In genomic region chr8:31372397-31372796, GRCm38 (mm10) we compare ENCODE assay signal across 11 mouse cellular contexts.
DNase-seq lines count a peak whose midpoint lies in the region; ATAC-seq and TF ChIP-seq lines count a peak whose summit lies in the region.
"Had no signal": no experiment of that assay in that cellular context is flagged by ENCODE, and none has a peak within 500 bp of the region (broad histone marks: within the 10 kb centered on the region; RNA-seq: fewer than 3 reads in every experiment).

No protein-coding gene starts in this region.

- H3K4me2 ChIP-seq in hindbrain, postnatal 0 days (ENCODE audit: low read depth, low read length), result no peak overlapping the region
- no peak overlapping the region for H3K4me2 ChIP-seq in neural tube, embryonic 11.5 days (ENCODE audit: low read depth)
- no peak overlapping the region for H3K4me2 ChIP-seq in neural tube, embryonic 15.5 days
- H3K4me2 ChIP-seq: intestine, embryonic 15.5 days; midbrain, embryonic 15.5 days had no signal

- 74% methylated on average over 2 of the region's 2 CpGs for WGBS in hindbrain, postnatal 0 days
- 71% methylated on average over 2 of the region's 2 CpGs for WGBS in hindbrain, embryonic 10.5 days
- 74% methylated on average over 2 of the region's 2 CpGs for WGBS in neural tube, embryonic 11.5 days
- WGBS in neural tube, embryonic 15.5 days, result 67% methylated on average over 2 of the region's 2 CpGs

- peak; percentile 71 for DNase-seq in hindbrain, postnatal 0 days (ENCODE audit: low spot score)
- DNase-seq in hindbrain, embryonic 10.5 days (ENCODE audit: low spot score), result no peak
- no peak for DNase-seq in neural tube, embryonic 11.5 days (ENCODE audit: low spot score)
- DNase-seq in embryo, embryonic 11 days, result peak; percentile 36
- DNase-seq in adrenal gland, postnatal 10 days, result no peak
- no peak for DNase-seq in adrenal gland, adult 2 months
- DNase-seq in cerebellum, adult 9-11 months, result no peak
- DNase-seq: thymus, postnatal 25 days had no signal

- H3K9ac ChIP-seq in hindbrain, postnatal 0 days (replicated peaks; ENCODE audit: low read length), result no peak overlapping the region
- no peak overlapping the region for H3K9ac ChIP-seq in neural tube, embryonic 11.5 days (ENCODE audit: low read length)
- H3K9ac ChIP-seq in neural tube, embryonic 15.5 days (replicated peaks), result no peak overlapping the region
- H3K9ac ChIP-seq: intestine, embryonic 15.5 days; midbrain, embryonic 15.5 days had no signal

- ATAC-seq in hindbrain, postnatal 0 days, result no peak
- peak; percentile 51; the same call in 1 of the 2 replicates for ATAC-seq in neural tube, embryonic 11.5 days (ENCODE audit: insufficient read depth, low FRiP score, low TSS enrichment)
- no peak for ATAC-seq in neural tube, embryonic 15.5 days (ENCODE audit: low FRiP score)
- ATAC-seq: intestine, embryonic 15.5 days had no signal

- H3K27ac ChIP-seq in hindbrain, postnatal 0 days, result no peak overlapping the region
- H3K27ac ChIP-seq in hindbrain, embryonic 10.5 days, result no peak overlapping the region
- no peak overlapping the region for H3K27ac ChIP-seq in neural tube, embryonic 11.5 days (ENCODE audit: low read depth, low read length)
- no peak overlapping the region for H3K27ac ChIP-seq in neural tube, embryonic 15.5 days (replicated peaks)
- H3K27ac ChIP-seq: intestine, embryonic 15.5 days; midbrain, embryonic 15.5 days had no signal

- no peaks in the 10 kb centered on the region for H3K27me3 ChIP-seq in hindbrain, postnatal 0 days (ENCODE audit: insufficient read depth, low read length)
- no peaks in the 10 kb centered on the region for H3K27me3 ChIP-seq in hindbrain, embryonic 10.5 days (ENCODE audit: insufficient read depth, poor library complexity, severe bottlenecking)
- no peaks in the 10 kb centered on the region for H3K27me3 ChIP-seq in neural tube, embryonic 11.5 days (ENCODE audit: control insufficient read depth, insufficient read depth, low read length)
- no peaks in the 10 kb centered on the region for H3K27me3 ChIP-seq in neural tube, embryonic 15.5 days (replicated peaks)
- H3K27me3 ChIP-seq: intestine, embryonic 15.5 days; midbrain, embryonic 15.5 days had no signal

- peaks cover 3% of the 10 kb centered on the region; the same call in 1 of the 2 replicates for H3K4me1 ChIP-seq in hindbrain, postnatal 0 days (ENCODE audit: insufficient read depth, low read length)
- H3K4me1 ChIP-seq in hindbrain, embryonic 10.5 days (replicated peaks), result peaks cover 24% of the 10 kb centered on the region
- no peaks in the 10 kb centered on the region for H3K4me1 ChIP-seq in neural tube, embryonic 11.5 days (ENCODE audit: control insufficient read depth, insufficient read depth, low read length)
- H3K4me1 ChIP-seq in neural tube, embryonic 15.5 days, result no peaks in the 10 kb centered on the region
- H3K4me1 ChIP-seq: intestine, embryonic 15.5 days had no signal

- H3K9me3 ChIP-seq in hindbrain, postnatal 0 days (ENCODE audit: low read length), result no peaks in the 10 kb centered on the region
- no peaks in the 10 kb centered on the region for H3K9me3 ChIP-seq in hindbrain, embryonic 10.5 days
- H3K9me3 ChIP-seq in neural tube, embryonic 11.5 days (ENCODE audit: control insufficient read depth, low read length), result no peaks in the 10 kb centered on the region
- H3K9me3 ChIP-seq in neural tube, embryonic 15.5 days (replicated peaks), result no peaks in the 10 kb centered on the region
- H3K9me3 ChIP-seq: intestine, embryonic 15.5 days; midbrain, embryonic 15.5 days had no signal

- H3K4me3 ChIP-seq in hindbrain, postnatal 0 days (ENCODE audit: low read length), result no peak overlapping the region
- H3K4me3 ChIP-seq in hindbrain, embryonic 10.5 days, result no peak overlapping the region
- no peak overlapping the region for H3K4me3 ChIP-seq in neural tube, embryonic 11.5 days (ENCODE audit: low read depth, low read length)
- no peak overlapping the region for H3K4me3 ChIP-seq in neural tube, embryonic 15.5 days (replicated peaks)
- H3K4me3 ChIP-seq: intestine, embryonic 15.5 days; midbrain, embryonic 15.5 days had no signal

- TF ChIP-seq CTCF in hindbrain, postnatal 0 days (IDR thresholded peaks at IDR 0.05; ENCODE audit: low read depth), result peak; percentile 79

- H3K36me3 ChIP-seq in hindbrain, postnatal 0 days (ENCODE audit: insufficient read depth, low read length), result no peaks in the 10 kb centered on the region
- no peaks in the 10 kb centered on the region for H3K36me3 ChIP-seq in hindbrain, embryonic 10.5 days
- H3K36me3 ChIP-seq in neural tube, embryonic 11.5 days (ENCODE audit: control insufficient read depth, insufficient read depth, low read length), result no peaks in the 10 kb centered on the region
- H3K36me3 ChIP-seq in neural tube, embryonic 15.5 days, result no peaks in the 10 kb centered on the region
- H3K36me3 ChIP-seq: intestine, embryonic 15.5 days; midbrain, embryonic 15.5 days had no signal

Comparison
In these comparisons a context has a peak if more than half of its experiments do, and no peak if none do; other contexts are left out.
1. DNase-seq: peak in hindbrain, postnatal 0 days (single experiment) and embryo, embryonic 11 days (single experiment); none in hindbrain, embryonic 10.5 days (single experiment), neural tube, embryonic 11.5 days (single experiment), adrenal gland, postnatal 10 days (single experiment), adrenal gland, adult 2 months (single experiment) and cerebellum, adult 9-11 months (single experiment).